Mouse (Mus musculus) T-helper 2 cell (primary cell): ENCODE measurements around the gene Fam171a2.
"Not testable (repeated sequence)": the region's sequence is repeated elsewhere in the genome, so short reads cannot be mapped to it uniquely, and the experiment has no call there.

ENCODE experiments used
- in situ Hi-C: fragments of 300-600 bp; cut with MboI, MseI; formaldehyde crosslinking; loops from one replicate; pipeline ENCODE4 v1.15.1; 2025; ENCODE audit warnings: high pct_unique_total_duplicates

Gene Fam171a2

DNA sequence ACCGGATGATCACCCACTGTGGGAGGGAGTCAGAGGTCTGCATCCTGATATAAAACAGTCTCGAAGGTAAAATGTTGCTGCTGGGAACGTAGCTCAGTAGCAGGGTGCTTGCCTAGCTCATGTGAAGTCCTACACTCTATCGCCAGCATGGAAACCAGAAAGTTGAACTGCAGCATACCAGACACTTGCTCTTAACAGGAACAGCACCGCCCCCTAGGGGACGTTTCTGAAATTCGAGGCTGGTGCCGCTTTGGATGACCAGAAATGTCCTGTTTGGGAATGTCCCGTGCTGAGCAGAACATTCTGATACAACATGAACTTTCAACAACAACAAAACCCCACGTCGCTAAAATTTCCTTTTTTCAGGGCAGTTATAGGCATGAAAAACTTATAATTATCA lies 35.8 kb downstream of the Fam171a2 start:
- in situ Hi-C loops, result no loop called here

DNA sequence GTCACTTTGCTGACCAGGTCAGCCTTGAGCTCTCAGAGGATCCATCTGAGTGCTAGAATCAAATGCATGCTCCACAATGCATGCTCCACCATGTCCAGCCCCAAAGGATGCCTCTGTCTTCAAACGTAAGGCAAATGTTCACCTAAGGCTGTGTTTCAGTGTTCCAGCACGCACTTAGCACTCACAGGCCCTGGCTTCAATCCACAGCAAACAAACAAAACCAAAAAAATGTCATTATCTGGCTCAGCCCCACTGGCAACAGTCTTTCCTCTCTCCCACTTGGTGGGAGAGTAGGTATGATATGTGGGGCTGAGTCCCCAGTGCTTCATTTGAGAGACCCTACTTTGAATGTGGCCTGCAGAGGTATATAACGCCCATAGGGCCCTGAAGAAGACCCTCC lies 36.4 kb downstream of the Fam171a2 start:
- in situ Hi-C loops, result no loop called here

DNA sequence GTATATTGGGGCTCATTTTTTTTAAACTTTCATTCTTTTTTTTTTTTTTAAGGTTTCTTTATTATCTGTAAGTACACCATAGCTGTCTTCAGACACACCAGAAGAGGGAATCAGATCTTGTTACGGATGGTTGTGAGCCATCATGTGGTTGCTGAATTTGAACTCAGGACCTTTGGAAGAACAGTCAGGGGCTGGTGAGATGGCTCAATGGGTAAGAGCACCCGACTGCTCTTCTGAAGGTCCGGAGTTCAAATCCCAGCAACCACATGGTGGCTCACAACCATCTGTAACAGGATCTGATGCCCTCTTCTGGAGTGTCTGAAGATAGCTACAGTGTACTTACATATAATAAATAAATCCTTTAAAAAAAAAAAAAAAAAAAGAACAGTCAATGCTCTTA lies 37.1 kb downstream of the Fam171a2 start:
- in situ Hi-C loops, result not testable (repeated sequence)

DNA sequence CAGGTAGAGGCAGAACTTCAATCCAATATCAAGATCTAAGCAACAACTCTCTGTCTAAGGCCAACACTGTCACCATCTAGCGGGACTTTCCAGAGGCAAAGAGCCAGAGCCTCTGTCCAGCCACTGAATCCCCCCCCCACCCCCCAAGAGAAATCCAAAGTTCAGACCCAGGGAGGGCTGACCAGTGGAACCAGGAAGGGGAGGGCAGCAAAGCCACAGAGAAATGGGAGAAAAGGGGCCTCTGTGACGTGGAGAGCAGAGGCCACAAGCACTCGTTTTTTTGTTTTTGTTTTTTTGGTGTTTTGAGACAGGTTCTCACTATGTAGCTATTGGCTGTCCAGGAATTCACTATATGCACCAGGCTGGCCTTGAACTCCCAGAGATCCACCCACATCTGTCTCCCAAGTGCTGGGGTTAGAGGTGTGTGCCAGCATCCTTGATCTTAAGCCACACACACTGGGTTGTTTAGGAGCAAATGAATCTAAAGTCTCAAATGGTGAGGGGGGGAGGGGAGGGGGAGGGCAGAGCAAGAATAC lies 37.6 kb downstream of the Fam171a2 start:
- in situ Hi-C loops, result loop anchor here (10.0 kb wide), 1 partner anchor 1295 kb away; the partner anchor contains the start of genes Retreg3 and Tubg1

DNA sequence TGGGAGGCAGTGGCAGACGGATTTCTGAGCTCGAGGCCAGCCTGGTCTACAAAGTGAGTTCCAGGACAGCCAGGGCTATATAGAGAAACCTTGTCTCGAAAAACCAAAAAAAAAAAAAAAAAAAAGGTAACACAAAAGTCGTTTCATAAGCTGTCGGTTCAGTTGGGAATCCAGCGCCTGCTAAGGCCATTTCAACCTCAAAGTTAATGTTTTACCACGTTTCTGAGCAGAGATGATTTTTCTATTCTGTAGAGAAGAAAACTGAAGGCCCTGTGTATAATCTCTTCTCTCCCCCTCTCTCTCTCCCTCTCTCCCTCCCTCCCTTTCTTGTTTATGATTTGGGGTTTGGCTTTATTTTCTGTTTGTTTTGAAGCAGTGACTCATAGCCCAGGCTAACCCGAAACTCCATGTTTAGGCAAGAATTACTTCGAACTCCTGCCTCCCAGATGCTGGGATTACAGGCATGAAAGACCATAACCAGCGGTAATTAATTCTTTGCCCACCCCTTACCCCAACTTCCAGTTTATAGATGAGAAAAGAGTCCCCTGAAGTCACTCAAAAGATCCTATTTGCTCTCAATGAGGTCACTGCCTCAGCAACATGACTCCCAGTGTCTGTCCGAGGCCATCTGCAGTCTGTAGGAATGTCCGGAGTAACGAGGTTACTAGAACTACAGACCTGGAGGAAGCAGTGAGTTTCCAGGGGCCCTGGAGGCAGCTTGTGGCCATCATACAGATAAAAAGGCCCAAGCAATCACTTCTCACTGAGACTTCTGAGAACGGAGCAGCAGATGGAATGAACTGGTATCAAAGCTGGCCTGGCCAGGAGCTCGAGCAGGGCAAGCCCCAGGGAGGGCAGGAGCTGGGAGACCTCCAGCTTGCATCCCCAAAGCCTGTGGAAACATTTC lies 38.3 kb downstream of the Fam171a2 start:
- in situ Hi-C loops, result loop anchor here (10.0 kb wide), 1 partner anchor 1294 kb away; the partner anchor contains the start of genes Retreg3 and Tubg1

DNA sequence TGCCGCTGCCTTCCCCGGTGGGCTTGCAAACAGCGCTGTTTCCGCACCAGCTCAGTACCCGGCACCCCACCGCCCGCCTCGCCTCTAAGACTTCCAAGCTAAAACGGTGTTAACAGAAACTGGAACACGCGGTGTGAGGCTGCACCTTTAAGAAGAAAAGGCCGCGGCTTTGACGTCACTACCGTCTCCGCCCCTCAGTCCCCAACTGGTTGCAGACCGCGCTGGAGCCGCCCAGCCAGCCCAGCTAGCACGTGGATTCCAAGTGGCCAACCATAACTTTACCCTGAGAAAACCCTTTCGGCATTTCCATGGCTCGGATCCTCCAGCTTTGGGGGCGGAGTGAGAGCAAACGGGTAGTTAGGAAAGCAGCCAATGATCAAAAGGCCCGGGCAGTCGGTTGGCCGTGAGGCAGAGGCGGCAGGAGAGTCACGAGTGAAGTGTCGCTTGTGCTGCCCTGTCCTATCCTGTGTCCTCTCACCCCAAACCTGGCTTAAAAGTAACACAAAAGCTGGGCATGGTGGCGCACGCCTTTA lies 39.1 kb downstream of the Fam171a2 start:
- in situ Hi-C loops, result loop anchor here (10.0 kb wide), 1 partner anchor 1294 kb away; the partner anchor contains the start of genes Retreg3 and Tubg1

DNA sequence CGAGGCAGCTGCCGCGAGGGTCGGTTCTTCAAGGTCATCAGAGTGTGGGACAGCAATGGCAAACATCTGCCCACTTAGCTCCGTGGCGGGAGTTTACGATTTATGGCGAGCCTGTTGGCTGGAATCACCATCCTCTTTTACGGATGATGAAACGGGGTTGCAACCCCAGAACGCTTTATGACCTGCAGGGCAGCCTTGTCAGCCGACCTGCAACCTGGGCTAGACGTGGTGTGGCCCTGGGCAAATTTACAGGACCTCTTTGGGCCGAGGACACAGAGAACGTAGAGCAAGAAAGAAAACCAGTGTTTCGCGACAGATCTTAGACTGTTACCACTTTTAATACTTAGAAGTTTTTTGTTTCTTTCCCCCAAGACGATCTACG lies 39.7 kb downstream of the Fam171a2 start, which contains the start of gene Slc25a39:
Slc25a39 (minus strand) TSS at position 113 of the 382 bp plus-strand sequence.
- in situ Hi-C loops, result loop anchor here (10.0 kb wide), 1 partner anchor 1293 kb away; the partner anchor contains the start of genes Retreg3 and Tubg1

DNA sequence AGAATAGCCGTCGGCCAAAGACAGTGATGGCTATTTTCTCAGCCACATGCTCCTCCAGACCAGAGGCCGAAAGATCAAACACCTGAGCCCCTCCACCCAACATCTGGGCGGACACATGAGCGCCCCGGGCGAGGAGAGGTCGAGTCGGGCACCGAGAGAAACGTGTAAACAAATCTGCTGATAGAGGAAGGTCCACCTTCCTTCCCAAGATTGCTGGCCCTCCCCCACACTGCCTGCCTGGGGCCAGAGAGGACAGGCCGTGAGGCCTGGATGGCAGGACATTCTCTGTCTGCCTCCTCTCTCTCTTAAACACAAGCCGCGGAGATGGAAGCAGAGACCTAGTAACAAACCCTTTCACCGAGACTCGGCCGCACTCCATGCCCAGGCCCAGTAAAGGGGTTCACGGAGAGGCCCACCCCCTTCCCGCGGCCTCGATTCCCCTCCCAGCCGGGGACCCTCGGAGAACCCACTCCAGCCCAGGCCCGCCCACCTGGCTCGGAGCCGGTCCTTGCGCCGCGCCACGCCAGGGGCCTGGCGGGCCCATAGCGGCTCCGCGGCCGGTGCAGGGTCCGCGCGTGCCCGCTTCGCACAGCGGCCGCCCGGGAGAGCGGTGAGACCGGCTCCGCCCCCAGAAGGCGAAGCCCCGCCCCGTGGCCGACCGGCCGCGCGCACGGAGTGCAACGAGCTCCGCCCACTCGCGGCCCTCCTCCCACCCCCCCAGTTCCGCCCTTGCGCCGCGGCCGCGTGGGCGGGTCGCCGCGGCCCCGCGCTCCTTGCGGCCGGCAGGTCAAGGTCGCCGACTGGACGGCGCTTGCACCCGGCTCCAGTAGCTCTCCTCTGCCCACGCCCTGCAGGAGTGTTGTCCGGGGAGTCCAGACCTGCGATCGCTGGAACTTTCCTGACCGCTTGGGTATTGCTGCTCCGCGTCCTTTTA lies 40.3 kb downstream of the Fam171a2 start:
- in situ Hi-C loops, result loop anchor here (10.0 kb wide), 1 partner anchor 1292 kb away; the partner anchor contains the start of genes Retreg3 and Tubg1

DNA sequence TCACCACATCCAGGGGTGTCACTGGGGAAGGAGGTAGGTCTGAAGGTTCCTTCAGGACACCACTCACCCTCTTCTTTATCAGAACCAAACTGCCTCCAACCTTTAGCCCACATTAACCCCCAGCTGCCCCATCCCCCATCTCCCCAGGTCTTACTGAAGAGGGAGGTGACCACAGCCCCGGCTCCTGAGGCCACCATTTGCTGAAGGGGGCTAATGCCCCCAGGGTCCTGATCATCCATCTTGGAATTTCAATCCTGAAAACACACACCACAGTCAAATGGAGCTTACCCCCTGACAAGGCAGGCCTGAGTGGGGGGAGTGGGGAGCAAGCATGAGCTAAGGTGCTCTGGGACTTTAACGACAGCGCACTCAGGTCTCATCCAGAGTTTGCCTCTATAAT lies 41.1 kb downstream of the Fam171a2 start:
- in situ Hi-C loops, result loop anchor here (10.0 kb wide), 1 partner anchor 1292 kb away; the partner anchor contains the start of genes Retreg3 and Tubg1

DNA sequence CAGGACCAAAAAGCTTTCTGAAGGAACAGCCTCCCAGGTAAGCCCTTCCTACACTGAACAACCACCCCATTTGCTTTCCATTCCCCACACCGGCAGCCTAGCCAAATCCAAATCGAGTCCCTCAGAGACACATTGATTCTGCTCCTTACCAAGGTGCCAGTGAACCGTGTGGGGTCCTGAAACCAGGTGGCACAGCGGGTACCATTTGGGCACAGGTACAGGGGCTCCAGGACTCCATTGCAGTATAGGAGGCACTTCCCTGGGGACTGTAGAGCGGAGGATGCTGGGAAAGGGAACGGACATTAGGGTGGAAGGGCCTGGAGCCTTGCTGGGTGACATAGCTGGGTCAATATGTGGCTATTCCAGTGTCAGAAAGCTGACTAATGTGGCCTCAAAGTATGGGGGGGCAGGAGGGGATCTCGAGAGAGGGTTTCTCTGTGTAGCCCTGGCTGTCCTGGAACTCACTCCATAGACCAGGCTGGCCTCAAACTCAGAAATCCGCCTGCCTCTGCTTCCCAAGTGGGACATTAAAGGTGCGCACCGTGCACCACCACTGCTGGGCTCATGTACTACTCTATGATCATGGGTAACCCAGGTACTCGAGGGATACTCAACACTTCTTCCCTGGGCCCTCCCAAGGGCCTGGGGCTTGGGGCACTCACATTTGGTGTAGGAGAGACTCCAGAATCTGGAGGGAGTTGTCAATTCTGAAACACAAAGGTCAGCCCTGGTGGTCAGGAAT lies 41.8 kb downstream of the Fam171a2 start:
- in situ Hi-C loops, result loop anchor here (10.0 kb wide), 1 partner anchor 1291 kb away; the partner anchor contains the start of genes Retreg3 and Tubg1

DNA sequence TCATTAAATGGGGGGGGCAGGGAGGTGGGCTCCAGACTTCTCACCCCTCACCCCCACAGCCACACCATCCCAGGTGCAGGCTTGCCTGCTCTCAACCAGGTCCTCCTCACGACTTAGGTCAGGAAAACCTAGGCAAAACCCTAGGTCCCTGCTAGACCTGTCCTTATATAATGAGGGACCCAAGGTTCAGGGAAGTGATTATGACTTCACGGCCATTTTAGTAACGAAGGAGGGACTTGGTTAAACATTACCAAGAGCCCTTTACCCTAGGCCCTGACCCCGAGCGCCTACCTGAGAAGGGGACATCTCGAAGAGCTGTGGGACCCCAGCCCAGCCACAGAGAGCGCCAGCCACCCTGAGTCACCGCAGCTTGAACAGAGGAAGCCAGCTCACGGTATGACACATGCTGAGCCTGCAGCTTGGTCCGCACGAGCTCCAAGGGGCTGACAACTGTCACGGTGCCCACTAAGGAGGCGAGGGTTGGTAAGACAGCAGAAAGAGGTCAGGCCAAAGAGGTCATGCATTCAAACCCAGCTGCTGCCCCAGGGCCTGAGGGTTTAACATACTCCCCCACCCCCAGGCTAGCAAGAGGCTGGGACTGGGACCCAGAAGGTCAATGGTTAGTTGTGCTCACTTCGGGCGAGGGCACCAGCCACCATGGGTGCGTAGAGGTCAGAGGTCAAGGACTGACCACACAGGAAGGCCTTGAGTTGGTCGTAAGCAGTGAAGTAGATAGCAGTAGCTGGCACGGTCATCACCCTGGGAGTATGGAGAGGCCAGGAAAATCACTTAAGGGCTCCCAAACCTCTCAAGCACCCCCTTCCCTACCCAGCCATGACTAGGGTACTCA lies 43.1 kb downstream of the Fam171a2 start:
- in situ Hi-C loops, result loop anchor here (10.0 kb wide), 1 partner anchor 1290 kb away; the partner anchor contains the start of genes Retreg3 and Tubg1

DNA sequence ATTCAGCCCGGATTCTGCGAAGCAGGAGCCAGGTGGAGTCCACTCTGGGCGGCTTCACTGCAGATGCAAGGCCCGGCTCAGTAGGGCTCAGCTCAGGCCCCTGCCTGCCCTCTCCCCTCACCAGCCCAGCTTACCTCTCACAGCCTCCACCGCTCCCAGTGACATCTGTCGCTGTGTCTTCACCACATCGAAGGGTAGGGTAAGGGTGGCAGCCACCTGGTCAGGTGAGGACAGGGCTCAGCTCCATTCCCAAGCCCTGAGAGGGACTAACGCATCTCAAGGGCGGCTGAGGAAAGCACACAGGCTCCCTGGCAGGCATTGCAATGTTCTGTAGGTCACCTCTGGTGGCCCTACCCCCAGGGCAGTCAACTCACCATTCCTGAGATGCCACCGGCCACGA lies 43.8 kb downstream of the Fam171a2 start:
- in situ Hi-C loops, result loop anchor here (10.0 kb wide), 1 partner anchor 1289 kb away; the partner anchor contains the start of genes Retreg3 and Tubg1

DNA sequence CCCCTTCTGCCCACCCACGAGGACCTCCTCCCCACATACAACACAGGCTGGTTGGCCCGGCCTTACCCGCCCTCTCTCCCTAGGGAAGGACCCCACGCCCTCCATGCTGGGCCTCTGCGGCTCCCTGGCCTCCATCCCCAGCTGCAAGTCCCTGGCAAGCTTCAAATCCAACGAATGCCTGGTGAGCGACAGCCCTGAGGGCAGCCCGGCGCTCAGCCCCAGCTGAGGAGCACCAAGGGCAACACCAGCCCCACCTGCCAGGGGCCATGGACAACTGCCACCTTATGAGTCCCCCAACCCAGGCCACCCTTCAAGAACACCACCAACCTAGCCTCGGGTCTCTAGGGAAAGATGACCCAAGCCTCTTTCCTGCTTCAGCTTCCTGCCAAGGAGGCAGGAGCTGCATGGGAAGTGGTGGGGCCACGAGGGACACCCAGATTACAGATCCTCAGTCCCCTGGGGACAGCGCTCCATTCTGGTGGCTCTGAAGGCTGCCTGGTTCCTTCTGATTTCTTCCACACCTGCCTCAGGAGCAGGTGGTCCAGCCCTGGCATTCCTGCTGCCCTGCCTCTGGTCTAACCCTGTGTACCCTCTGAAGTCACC lies 45.5 kb downstream of the Fam171a2 start:
- in situ Hi-C loops, result loop anchor here (10.0 kb wide), 1 partner anchor 1287 kb away; the partner anchor contains the start of genes Retreg3 and Tubg1

DNA sequence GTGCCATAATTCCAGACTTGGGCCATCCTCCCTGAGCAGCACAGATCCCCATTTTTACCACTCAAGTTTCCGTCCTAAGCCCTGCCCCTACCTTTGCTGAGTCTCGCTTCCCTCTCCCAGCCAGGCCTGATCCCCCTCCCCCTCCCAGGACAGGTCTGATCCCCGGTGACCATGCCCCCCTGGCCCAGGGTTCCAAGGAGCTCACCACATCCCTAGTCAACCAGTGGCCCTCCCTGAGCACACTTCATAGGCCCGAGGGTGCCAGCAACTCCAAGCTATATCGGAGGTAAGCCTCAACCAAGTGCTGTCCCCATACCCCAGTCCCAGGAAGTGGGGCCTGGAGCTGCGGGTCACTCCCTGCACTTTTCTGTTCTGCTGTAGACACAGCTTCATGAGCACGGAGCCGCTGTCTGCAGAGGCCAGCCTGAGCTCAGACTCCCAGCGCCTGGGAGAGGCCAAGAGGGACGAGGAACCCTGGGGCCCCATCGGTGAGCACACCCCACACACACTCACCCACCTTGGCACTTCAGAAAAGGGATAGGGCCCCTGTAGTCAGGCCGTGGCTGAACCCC lies 46.9 kb downstream of the Fam171a2 start:
- in situ Hi-C loops, result loop anchor here (10.0 kb wide), 1 partner anchor 1286 kb away; the partner anchor contains the start of genes Retreg3 and Tubg1

DNA sequence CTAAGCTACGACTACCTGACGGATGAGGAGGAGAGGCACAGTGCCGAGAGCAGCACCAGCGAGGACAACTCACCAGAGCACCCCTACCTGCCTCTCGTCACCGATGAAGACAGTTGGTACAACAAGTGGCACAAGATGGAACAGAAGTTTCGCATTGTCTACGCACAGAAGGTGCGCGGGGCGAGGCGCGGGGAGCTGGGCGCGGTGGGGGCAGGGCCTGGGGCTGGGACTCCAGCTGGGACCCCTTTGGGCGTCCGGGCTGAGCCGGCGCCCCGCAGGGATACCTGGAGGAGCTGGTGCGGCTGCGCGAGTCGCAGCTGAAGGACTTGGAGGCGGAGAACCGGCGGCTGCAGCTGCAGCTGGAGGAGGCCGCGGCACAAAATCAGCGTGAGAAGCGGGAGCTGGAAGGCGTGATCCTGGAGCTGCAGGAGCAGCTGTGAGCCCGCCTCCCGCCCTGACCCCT lies 47.8 kb downstream of the Fam171a2 start:
- in situ Hi-C loops, result loop anchor here (10.0 kb wide), 1 partner anchor 1285 kb away; the partner anchor contains the start of genes Retreg3 and Tubg1

DNA sequence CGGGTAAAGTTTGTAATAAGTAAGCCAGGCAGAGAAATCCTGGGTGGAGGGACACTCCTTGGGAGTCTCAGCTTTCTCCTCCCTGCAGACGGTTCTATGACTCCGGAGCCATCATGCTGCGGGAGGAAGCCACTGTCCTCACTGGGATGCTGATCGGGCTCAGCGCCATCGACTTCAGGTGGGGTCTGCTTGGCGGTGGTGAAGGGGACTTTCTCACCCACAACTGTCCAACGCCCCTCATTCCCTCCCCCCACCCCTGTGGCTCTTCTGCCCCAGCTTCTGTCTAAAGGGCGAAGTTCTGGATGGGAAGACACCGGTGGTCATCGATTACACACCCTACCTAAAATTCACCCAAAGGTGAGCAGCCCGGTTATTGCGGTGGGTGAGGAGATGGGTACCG lies 48.4 kb downstream of the Fam171a2 start:
- in situ Hi-C loops, result no loop called here

DNA sequence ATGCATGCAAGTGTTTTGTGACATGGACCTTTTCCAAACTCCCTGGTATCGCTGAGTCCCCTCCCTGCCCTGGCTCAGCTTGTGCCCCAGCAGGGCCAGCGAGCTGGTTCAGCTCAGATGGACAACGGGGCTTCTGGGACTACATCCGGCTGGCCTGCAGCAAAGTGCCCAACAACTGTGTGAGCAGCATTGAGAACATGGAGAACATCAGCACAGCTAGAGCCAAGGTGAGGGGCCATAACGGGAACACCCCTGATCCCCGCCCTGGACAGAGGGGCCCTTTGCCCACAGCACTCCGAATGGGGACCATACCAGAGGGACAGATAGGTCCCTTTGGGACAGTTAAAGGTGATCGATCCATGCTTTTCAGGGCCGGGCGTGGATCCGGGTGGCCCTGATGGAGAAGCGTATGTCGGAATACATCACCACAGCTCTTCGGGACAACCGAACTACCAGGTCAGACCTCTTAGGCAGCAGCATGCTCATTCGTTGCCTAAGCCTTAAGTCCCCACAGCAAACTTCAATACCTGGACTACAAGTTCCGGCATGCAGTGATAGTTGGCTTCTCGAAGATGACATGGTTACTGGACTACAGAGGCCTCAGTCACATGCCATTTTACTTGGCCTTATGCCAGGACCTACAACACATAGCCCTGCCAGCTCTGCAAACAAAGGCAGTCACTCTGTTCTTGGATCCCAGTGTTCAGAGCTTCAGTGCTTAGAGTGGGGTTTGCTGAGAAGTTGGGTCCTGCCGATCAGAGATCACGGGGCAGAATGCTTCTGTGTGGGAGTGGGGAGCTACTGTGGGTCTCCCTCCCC lies 49.3 kb downstream of the Fam171a2 start:
- in situ Hi-C loops, result no loop called here
